Mouse (Mus musculus) kidney, adult 2 months (tissue): ENCODE results near the gene Ankrd42.

Experiments used
- CTCF ChIP-seq: fragments of 200-500 bp; conservative IDR thresholded peaks from 2 replicates; pipeline ENCODE4 v1.5.1; 2011; ENCODE audit warnings: low read depth, mild to moderate bottlenecking, control low read depth, low read length, moderate library complexity, mixed read lengths; ENCODE audit not compliant: insufficient read depth, insufficient read length
- POLR2A ChIP-seq: fragments of 200-500 bp; IDR thresholded peaks from one replicate; pipeline ENCODE4 v1.6.1; 2011; ENCODE audit warnings: low read depth, low read length, control low read depth

DNA sequence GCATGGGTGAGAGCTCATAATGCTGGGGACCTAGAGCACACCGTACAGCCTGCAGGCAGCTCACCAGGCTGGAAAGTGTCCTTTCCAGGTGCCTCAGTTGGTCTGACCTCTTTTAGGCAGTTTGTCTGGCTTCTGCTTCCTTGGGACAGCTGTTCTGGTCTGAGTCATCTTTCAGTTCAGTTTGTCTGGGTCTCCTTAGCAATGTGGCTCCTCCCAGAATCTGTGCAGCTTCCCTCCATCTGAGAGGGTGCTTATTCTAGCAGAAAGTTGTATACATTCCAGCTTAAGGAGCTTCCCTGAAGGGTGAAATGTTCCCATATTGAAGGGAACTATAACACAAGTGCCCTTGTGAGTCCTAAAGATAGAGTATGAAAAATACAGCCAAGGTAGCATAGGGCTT lies 70.2 kb downstream of the Ankrd42 start:
- no peak for TF ChIP-seq CTCF
- TF ChIP-seq POLR2A: no peak
